Mouse (Mus musculus): ENCODE data around the gene Tmem107.

- TF ChIP-seq POLR2A (IDR thresholded peaks at IDR 0.05; ENCODE audit: low read depth, low read length) (no peak), CTCF (conservative IDR thresholded peaks at IDR 0.05; ENCODE audit: insufficient read depth, insufficient read length, low read depth, low read length) (no peak)
These were observed 33.9 kb upstream of the Tmem107 start for GRCm38 (mm10) chr11:69036486-69037230.
